Mouse (Mus musculus) erythroblast, embryonic 14.5 days (primary cell): ENCODE results near the gene Lipt1. TPM values are rescaled to one million over a fixed set of nuclear protein-coding genes. Genes with fewer than 3 reads are reported as not detected.

ENCODE experiments used
- H3K27me3 ChIP-seq: 2 replicates; pipeline ENCODE4 v1.6.1; 2012; ENCODE audit warnings: inconsistent platforms; ENCODE audit not compliant: control insufficient read depth
- H3K36me3 ChIP-seq: 2 replicates; pipeline ENCODE4 v1.6.1; 2012; ENCODE audit warnings: mild to moderate bottlenecking, inconsistent platforms; ENCODE audit not compliant: control insufficient read depth
- H3K4me1 ChIP-seq: 2 replicates; pipeline ENCODE4 v1.6.1; 2012; ENCODE audit warnings: inconsistent platforms; ENCODE audit not compliant: control insufficient read depth
- H3K4me3 ChIP-seq: replicated peaks from 2 replicates; pipeline ENCODE3; 2012; ENCODE audit warnings: moderate library complexity, mild to moderate bottlenecking, inconsistent platforms
- H3K9me3 ChIP-seq: 2 replicates; pipeline ENCODE4 v1.6.1; 2012; ENCODE audit warnings: low read length, inconsistent platforms, mixed read lengths; ENCODE audit not compliant: control insufficient read depth
- GATA1 ChIP-seq: IDR thresholded peaks from 2 replicates; pipeline ENCODE4 v1.6.1; 2012; ENCODE audit warnings: low read length, inconsistent platforms, mixed read lengths
- TAL1 ChIP-seq: IDR thresholded peaks from 3 replicates; pipeline ENCODE4 v1.6.1; 2012; ENCODE audit warnings: low read length, inconsistent platforms, mixed read lengths
- polyA plus RNA-seq: library from polyadenylated mRNA; stranded (reverse); fragments of >175 nt; gene quantifications from 2 replicates; pipeline ENCODE4 v1.2.3, GENCODE M21; 2012

Gene Lipt1
- not detected in 2 replicates for polyA plus RNA-seq

- peaks cover 21% of the 10 kb centered on the region for H3K36me3 ChIP-seq
- H3K4me1 ChIP-seq = peaks cover 37% of the 10 kb centered on the region
- H3K9me3 ChIP-seq = peaks cover 10% of the 10 kb centered on the region
- no peaks in the 10 kb centered on the region for H3K27me3 ChIP-seq
- peak within 1 kb of the TSS; percentile 75 for H3K4me3 ChIP-seq
- no peak for TF ChIP-seq GATA1
- TF ChIP-seq TAL1 = no peak
Measured at GRCm38 (mm10) chr1:37871704-37872103, at the start of gene Lipt1. Lipt1 (plus strand) TSS chr1:37871738.

GRCm38 (mm10) chr1:37831681-37832080 is 39.9 kb upstream of the Lipt1 start:
- no peaks in the 10 kb centered on the region for H3K9me3 ChIP-seq
- H3K4me1 ChIP-seq = no peaks in the 10 kb centered on the region
- no peaks in the 10 kb centered on the region for H3K27me3 ChIP-seq
- H3K4me3 ChIP-seq = no peak overlapping the region
- no peak for TF ChIP-seq GATA1
- TF ChIP-seq TAL1 = no peak
- H3K36me3 ChIP-seq = no peaks in the 10 kb centered on the region

- Histone ChIP-seq H3K9me3 (no peaks in the 10 kb centered on the region), H3K4me3 (no peak overlapping the region), H3K27me3 (no peaks in the 10 kb centered on the region), H3K36me3 (no peaks in the 10 kb centered on the region), H3K4me1 (no peaks in the 10 kb centered on the region; the same call in 1 of the 2 replicates)
- TF ChIP-seq TAL1 = no peak
- no peak for TF ChIP-seq GATA1
Measured at GRCm38 (mm10) chr1:37846878-37847277, 24.7 kb upstream of the Lipt1 start.

GRCm38 (mm10) chr1:37850696-37851095 is 20.8 kb upstream of the Lipt1 start:
- TF ChIP-seq TAL1 = no peak
- no peak for TF ChIP-seq GATA1
- Histone ChIP-seq H3K27me3 (no peaks in the 10 kb centered on the region), H3K9me3 (no peaks in the 10 kb centered on the region), H3K4me3 (no peak overlapping the region), H3K36me3 (no peaks in the 10 kb centered on the region), H3K4me1 (no peaks in the 10 kb centered on the region; the same call in 1 of the 2 replicates)

GRCm38 (mm10) chr1:37864511-37865400 is 6.8 kb upstream of the Lipt1 start:
- TF ChIP-seq GATA1 (no peak), TAL1 (no peak)

GRCm38 (mm10) chr1:37865401-37866215 is 5.9 kb upstream of the Lipt1 start:
- Histone ChIP-seq H3K4me1 (peaks cover 41% of the 10 kb centered on the region), H3K9me3 (no peaks in the 10 kb centered on the region; the same call in 1 of the 2 replicates), H3K27me3 (peaks cover 11% of the 10 kb centered on the region), H3K4me3 (peak overlapping the region; percentile 82), H3K36me3 (no peaks in the 10 kb centered on the region)
- TF ChIP-seq TAL1 (no peak), GATA1 (no peak)

More at GRCm38 (mm10) chr1:37864511-37865400, 6.8 kb upstream of the Lipt1 start:
- Histone ChIP-seq H3K4me3 (peak overlapping the region; percentile 82), H3K4me1 (peaks cover 39% of the 10 kb centered on the region), H3K27me3 (peaks cover 11% of the 10 kb centered on the region), H3K36me3 (no peaks in the 10 kb centered on the region), H3K9me3 (no peaks in the 10 kb centered on the region; the same call in 1 of the 2 replicates)

- TF ChIP-seq TAL1 = no peak
- no peak for TF ChIP-seq GATA1
- Histone ChIP-seq H3K4me3 (peak within 1 kb of the TSS; percentile 82), H3K36me3 (no peaks in the 10 kb centered on the region), H3K27me3 (peaks cover 11% of the 10 kb centered on the region), H3K4me1 (peaks cover 44% of the 10 kb centered on the region), H3K9me3 (no peaks in the 10 kb centered on the region; the same call in 1 of the 2 replicates)
Measured at GRCm38 (mm10) chr1:37866286-37866685, 5.3 kb upstream of the Lipt1 start, which contains the start of gene Tsga10. Tsga10 (minus strand) TSS chr1:37866429.

GRCm38 (mm10) chr1:37867056-37867455 is 4.5 kb upstream of the Lipt1 start:
- Histone ChIP-seq H3K27me3 (peaks cover 11% of the 10 kb centered on the region), H3K4me3 (no peak overlapping the region), H3K9me3 (no peaks in the 10 kb centered on the region; the same call in 1 of the 2 replicates), H3K36me3 (no peaks in the 10 kb centered on the region), H3K4me1 (peaks cover 51% of the 10 kb centered on the region)
- TF ChIP-seq TAL1 (no peak), GATA1 (no peak)
